Mouse (Mus musculus) neural tube, embryonic 12.5 days (tissue): ENCODE measurements around the gene Cacng3. TPM values are rescaled to one million over a fixed set of nuclear protein-coding genes. Genes with fewer than 3 reads are reported as not detected.

Source experiments
- ATAC-seq: fragments of 200-750 bp; cut with Nextera tagmentation; 2 replicates; pipeline ENCODE4 v1.8.0; 2017; ENCODE audit warnings: low read depth, mild to moderate bottlenecking, moderate TSS enrichment, moderate library complexity; ENCODE audit not compliant: low FRiP score
- H3K27ac ChIP-seq: fragments of 300-500 bp; sonication (generic); 2 replicates; pipeline ENCODE4 v1.5.1; 2016
- H3K27me3 ChIP-seq: fragments of 300-500 bp; sonication (generic); replicated peaks from 2 replicates; pipeline ENCODE4 v1.6.1; 2016; ENCODE audit warnings: mild to moderate bottlenecking
- H3K36me3 ChIP-seq: fragments of 300-500 bp; sonication (generic); 2 replicates; pipeline ENCODE4 v1.6.1; 2016; ENCODE audit warnings: mild to moderate bottlenecking
- H3K4me1 ChIP-seq: fragments of 300-500 bp; sonication (generic); 2 replicates; pipeline ENCODE4 v1.6.1; 2016
- H3K4me2 ChIP-seq: fragments of 300-500 bp; sonication (generic); replicated peaks from 2 replicates; pipeline ENCODE4 v1.6.1; 2016; ENCODE audit warnings: mild to moderate bottlenecking
- H3K4me3 ChIP-seq: fragments of 300-500 bp; sonication (generic); 2 replicates; pipeline ENCODE4 v1.5.1; 2016
- H3K9ac ChIP-seq: fragments of 300-500 bp; sonication (generic); 2 replicates; pipeline ENCODE4 v1.6.1; 2016; ENCODE audit warnings: mild to moderate bottlenecking
- H3K9me3 ChIP-seq: fragments of 300-500 bp; sonication (generic); 2 replicates; pipeline ENCODE4 v1.6.1; 2016; ENCODE audit warnings: mild to moderate bottlenecking
- WGBS: fragments of 180-500 bp; shearing (Covaris S2); methylation state at CpG from one replicate; pipeline ENCODE4 v1.1.7; 2016; 5-methylcytosine and 5-hydroxymethylcytosine counted together
- polyA plus RNA-seq: library from polyadenylated mRNA; unstranded; fragments of >200 nt; fragmentation: Nextera tagmentation; extraction: Ambion mirVana; gene quantifications from 2 replicates; pipeline ENCODE4 v1.2.1, GENCODE M21; 2016

Gene Cacng3
- 3.1 and 3.4 TPM in 2 replicates for polyA plus RNA-seq

- peak within 1 kb of the TSS; percentile 30 for H3K4me3 ChIP-seq
- no peaks in the 10 kb centered on the region for H3K9me3 ChIP-seq
- 0 out of 2 replicates have a peak, but pooled peaks have one; percentile 25 for ATAC-seq
- peaks cover 20% of the 10 kb centered on the region for H3K27me3 ChIP-seq
- H3K36me3 ChIP-seq = no peaks in the 10 kb centered on the region
- H3K4me2 ChIP-seq = peak within 1 kb of the TSS; percentile 61
- no peak within 1 kb of the TSS for H3K27ac ChIP-seq
- no peak within 1 kb of the TSS for H3K9ac ChIP-seq
- peaks cover 3% of the 10 kb centered on the region; the same call in 1 of the 2 replicates for H3K4me1 ChIP-seq
- WGBS = 16% methylated on average over 13 of the region's 13 CpGs
Measured at GRCm38 (mm10) chr7:122670442-122670872, at the start of gene Cacng3. TSS of gene Cacng3 (plus strand) at chr7:122670492.

- H3K4me1 ChIP-seq = peaks cover 8% of the 10 kb centered on the region; the same call in 1 of the 2 replicates
- H3K9ac ChIP-seq = no peak overlapping the region
- H3K27me3 ChIP-seq = no peaks in the 10 kb centered on the region
- WGBS = 48% methylated on average over 9 of the region's 9 CpGs
- H3K27ac ChIP-seq = no peak overlapping the region
- ATAC-seq = no peak
- H3K9me3 ChIP-seq = no peaks in the 10 kb centered on the region
- H3K4me3 ChIP-seq = no peak overlapping the region
- no peaks in the 10 kb centered on the region for H3K36me3 ChIP-seq
- H3K4me2 ChIP-seq = no peak overlapping the region
Measured at GRCm38 (mm10) chr7:122622125-122622774, 48.0 kb upstream of the Cacng3 start.

GRCm38 (mm10) chr7:122623753-122624152, 46.5 kb upstream of the Cacng3 start:
- 67% methylated on average over 1 of the region's 1 CpGs for WGBS
- Histone ChIP-seq H3K9me3 (no peaks in the 10 kb centered on the region), H3K4me3 (no peak overlapping the region), H3K27ac (no peak overlapping the region), H3K4me1 (peaks cover 8% of the 10 kb centered on the region; the same call in 1 of the 2 replicates), H3K27me3 (no peaks in the 10 kb centered on the region), H3K4me2 (no peak overlapping the region), H3K9ac (no peak overlapping the region), H3K36me3 (no peaks in the 10 kb centered on the region)
- no peak for ATAC-seq

GRCm38 (mm10) chr7:122628050-122628449, 42.2 kb upstream of the Cacng3 start:
- no peaks in the 10 kb centered on the region for H3K9me3 ChIP-seq
- no peaks in the 10 kb centered on the region for H3K27me3 ChIP-seq
- H3K4me3 ChIP-seq = no peak overlapping the region
- no peak for ATAC-seq
- H3K4me2 ChIP-seq = no peak overlapping the region
- no peak overlapping the region for H3K27ac ChIP-seq
- H3K9ac ChIP-seq = no peak overlapping the region
- H3K36me3 ChIP-seq = no peaks in the 10 kb centered on the region
- 90% methylated on average over 5 of the region's 5 CpGs for WGBS
- H3K4me1 ChIP-seq = no peaks in the 10 kb centered on the region

GRCm38 (mm10) chr7:122630386-122630785, 39.9 kb upstream of the Cacng3 start:
- Histone ChIP-seq H3K36me3 (no peaks in the 10 kb centered on the region), H3K9me3 (no peaks in the 10 kb centered on the region), H3K4me1 (no peaks in the 10 kb centered on the region), H3K27me3 (no peaks in the 10 kb centered on the region), H3K27ac (no peak overlapping the region), H3K9ac (no peak overlapping the region), H3K4me3 (no peak overlapping the region), H3K4me2 (no peak overlapping the region)
- 87% methylated on average over 2 of the region's 2 CpGs for WGBS
- ATAC-seq = no peak

- Histone ChIP-seq H3K9me3 (no peaks in the 10 kb centered on the region), H3K4me1 (no peaks in the 10 kb centered on the region), H3K4me2 (no peak overlapping the region), H3K4me3 (no peak overlapping the region), H3K27me3 (no peaks in the 10 kb centered on the region), H3K9ac (no peak overlapping the region), H3K36me3 (no peaks in the 10 kb centered on the region), H3K27ac (no peak overlapping the region)
- 62% methylated on average over 3 of the region's 3 CpGs for WGBS
- ATAC-seq = no peak
Measured at GRCm38 (mm10) chr7:122631151-122631550, 39.1 kb upstream of the Cacng3 start.

GRCm38 (mm10) chr7:122632946-122633345, 37.3 kb upstream of the Cacng3 start:
- Histone ChIP-seq H3K27me3 (no peaks in the 10 kb centered on the region), H3K36me3 (no peaks in the 10 kb centered on the region), H3K9me3 (no peaks in the 10 kb centered on the region), H3K4me1 (no peaks in the 10 kb centered on the region), H3K27ac (no peak overlapping the region), H3K4me2 (no peak overlapping the region), H3K9ac (no peak overlapping the region), H3K4me3 (no peak overlapping the region)
- WGBS = 84% methylated on average over 5 of the region's 5 CpGs
- ATAC-seq = no peak

- Histone ChIP-seq H3K4me3 (no peak overlapping the region), H3K9ac (no peak overlapping the region), H3K27me3 (no peaks in the 10 kb centered on the region), H3K27ac (no peak overlapping the region), H3K36me3 (no peaks in the 10 kb centered on the region), H3K4me1 (no peaks in the 10 kb centered on the region), H3K9me3 (no peaks in the 10 kb centered on the region), H3K4me2 (no peak overlapping the region)
- ATAC-seq = no peak
- WGBS = 92% methylated on average over 5 of the region's 5 CpGs
Measured at GRCm38 (mm10) chr7:122633463-122633862, 36.8 kb upstream of the Cacng3 start.

GRCm38 (mm10) chr7:122643676-122644075, 26.6 kb upstream of the Cacng3 start:
- no peaks in the 10 kb centered on the region for H3K36me3 ChIP-seq
- no peaks in the 10 kb centered on the region for H3K4me1 ChIP-seq
- ATAC-seq = no peak
- H3K27ac ChIP-seq = no peak overlapping the region
- H3K9me3 ChIP-seq = no peaks in the 10 kb centered on the region
- WGBS = 91% methylated on average over 8 of the region's 8 CpGs
- no peak overlapping the region for H3K9ac ChIP-seq
- no peaks in the 10 kb centered on the region for H3K27me3 ChIP-seq
- no peak overlapping the region for H3K4me3 ChIP-seq
- H3K4me2 ChIP-seq = no peak overlapping the region

GRCm38 (mm10) chr7:122649306-122649705, 21.0 kb upstream of the Cacng3 start:
- Histone ChIP-seq H3K27ac (no peak overlapping the region), H3K4me2 (no peak overlapping the region), H3K4me1 (no peaks in the 10 kb centered on the region), H3K27me3 (no peaks in the 10 kb centered on the region), H3K4me3 (no peak overlapping the region), H3K9me3 (no peaks in the 10 kb centered on the region), H3K36me3 (no peaks in the 10 kb centered on the region), H3K9ac (no peak overlapping the region)
- 86% methylated on average over 10 of the region's 10 CpGs for whole genome bisulfite sequencing
- ATAC-seq = no peak

- H3K4me1 ChIP-seq = no peaks in the 10 kb centered on the region
- H3K36me3 ChIP-seq = no peaks in the 10 kb centered on the region
- H3K9ac ChIP-seq = no peak overlapping the region
- no peak overlapping the region for H3K4me2 ChIP-seq
- no peak for ATAC-seq
- no peaks in the 10 kb centered on the region for H3K9me3 ChIP-seq
- H3K27ac ChIP-seq = no peak overlapping the region
- no peaks in the 10 kb centered on the region for H3K27me3 ChIP-seq
- no peak overlapping the region for H3K4me3 ChIP-seq
- WGBS = 91% methylated on average over 3 of the region's 3 CpGs
Measured at GRCm38 (mm10) chr7:122652523-122652922, 17.8 kb upstream of the Cacng3 start.

- no peak overlapping the region for H3K27ac ChIP-seq
- no peaks in the 10 kb centered on the region for H3K27me3 ChIP-seq
- WGBS = 86% methylated on average over 3 of the region's 3 CpGs
- H3K9me3 ChIP-seq = no peaks in the 10 kb centered on the region
- H3K4me3 ChIP-seq = no peak overlapping the region
- ATAC-seq = no peak
- no peaks in the 10 kb centered on the region for H3K4me1 ChIP-seq
- no peak overlapping the region for H3K9ac ChIP-seq
- no peak overlapping the region for H3K4me2 ChIP-seq
- no peaks in the 10 kb centered on the region for H3K36me3 ChIP-seq
Measured at GRCm38 (mm10) chr7:122656671-122657070, 13.6 kb upstream of the Cacng3 start.
